ENCODE assay signal across 13 mouse cellular contexts in the genomic region with DNA sequence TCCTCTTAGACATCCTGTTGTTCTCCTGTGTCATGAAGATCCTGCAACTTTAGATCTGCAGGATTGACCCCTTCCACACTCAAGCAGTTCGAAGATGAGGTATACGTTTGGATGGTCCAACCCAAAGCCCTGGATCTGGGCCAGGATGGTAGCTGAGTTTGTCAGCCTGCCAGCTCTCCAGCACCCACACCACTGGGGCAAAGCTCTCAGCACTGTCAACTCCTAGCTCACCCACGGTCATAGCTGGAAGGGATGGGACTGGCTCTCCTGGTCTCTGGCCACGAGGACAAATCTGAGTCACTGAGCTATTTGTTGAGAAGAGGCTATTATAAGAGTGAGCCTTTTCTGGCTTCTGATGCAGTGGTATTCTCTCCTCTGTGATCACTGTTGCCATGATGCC.
DNase-seq lines count a peak whose midpoint lies in the region; ATAC-seq and TF ChIP-seq lines count a peak whose summit lies in the region.
"Had no signal": no experiment of that assay in that cellular context is flagged by ENCODE, and none has a peak within 500 bp of the region (broad histone marks: within the 10 kb centered on the region; RNA-seq: fewer than 3 reads in every experiment).

No protein-coding gene starts in this region.

- no peak overlapping the region for H3K27ac ChIP-seq in hindbrain, postnatal 0 days
- H3K27ac ChIP-seq in hindbrain, embryonic 16.5 days (ENCODE audit: low read depth, low read length): no peak overlapping the region
- no peak overlapping the region for H3K27ac ChIP-seq in midbrain, embryonic 14.5 days (replicated peaks; ENCODE audit: low read depth, low read length)
- H3K27ac ChIP-seq: hindbrain, embryonic 10.5 days; neural tube, embryonic 13.5 days had no signal

- no peak for ATAC-seq in cerebellum, adult (ENCODE audit: insufficient number of reproducible peaks, low FRiP score, low TSS enrichment)
- peak; percentile 31; the same call in 1 of the 2 replicates for ATAC-seq in hindbrain, postnatal 0 days
- no peak for ATAC-seq in hindbrain, embryonic 16.5 days
- no peak for ATAC-seq in midbrain, embryonic 14.5 days (ENCODE audit: low FRiP score, low TSS enrichment)

- H3K9ac ChIP-seq in hindbrain, postnatal 0 days (replicated peaks; ENCODE audit: low read length): no peak overlapping the region
- no peak overlapping the region for H3K9ac ChIP-seq in hindbrain, embryonic 16.5 days (ENCODE audit: low read depth, low read length)
- no peak overlapping the region for H3K9ac ChIP-seq in midbrain, embryonic 14.5 days (replicated peaks; ENCODE audit: low read length)
- H3K9ac ChIP-seq: neural tube, embryonic 13.5 days had no signal

- peak; percentile 9 to 16 for DNase-seq in cerebellum, adult 18-20 months
- DNase-seq in hindbrain, postnatal 0 days (ENCODE audit: low spot score): no peak
- DNase-seq in MN1 (ENCODE audit: low spot score): peak; percentile 59
- DNase-seq in cerebellum, postnatal 14 days: peak; percentile 20 to 42
- no peak for DNase-seq in spleen, postnatal 36 days (ENCODE audit: low spot score in 2 of 2)
- no peak for DNase-seq in midbrain, embryonic 14.5 days
- DNase-seq: B cell, adult 2 months; kidney, adult 2 months; thymus, adult 2 months had no signal

- H3K9me3 ChIP-seq in hindbrain, postnatal 0 days (ENCODE audit: low read length): no peaks in the 10 kb centered on the region
- H3K9me3 ChIP-seq in hindbrain, embryonic 16.5 days (ENCODE audit: control insufficient read depth, low read length): no peaks in the 10 kb centered on the region
- no peaks in the 10 kb centered on the region for H3K9me3 ChIP-seq in midbrain, embryonic 14.5 days (ENCODE audit: control insufficient read depth, low read length)
- H3K9me3 ChIP-seq: hindbrain, embryonic 10.5 days; neural tube, embryonic 13.5 days had no signal

- WGBS in hindbrain, postnatal 0 days: 46% methylated on average over 4 of the region's 4 CpGs
- WGBS in hindbrain, embryonic 16.5 days: 70% methylated on average over 4 of the region's 4 CpGs
- 82% methylated on average over 4 of the region's 4 CpGs for WGBS in midbrain, embryonic 14.5 days

- H3K27me3 ChIP-seq in hindbrain, postnatal 0 days (ENCODE audit: insufficient read depth, low read length): no peaks in the 10 kb centered on the region
- H3K27me3 ChIP-seq in hindbrain, embryonic 16.5 days (replicated peaks; ENCODE audit: control insufficient read depth, insufficient read depth, low read length): no peaks in the 10 kb centered on the region
- H3K27me3 ChIP-seq in midbrain, embryonic 14.5 days (ENCODE audit: control insufficient read depth, insufficient read depth, low read length): no peaks in the 10 kb centered on the region
- H3K27me3 ChIP-seq: neural tube, embryonic 13.5 days had no signal

- no peak overlapping the region for H3K4me2 ChIP-seq in hindbrain, postnatal 0 days (ENCODE audit: low read depth, low read length)
- H3K4me2 ChIP-seq in hindbrain, embryonic 16.5 days (ENCODE audit: low read length): no peak overlapping the region
- H3K4me2 ChIP-seq in midbrain, embryonic 14.5 days (ENCODE audit: low read length): no peak overlapping the region
- H3K4me2 ChIP-seq: neural tube, embryonic 13.5 days had no signal

- no peak overlapping the region for H3K4me3 ChIP-seq in hindbrain, postnatal 0 days (ENCODE audit: low read length)
- no peak overlapping the region for H3K4me3 ChIP-seq in hindbrain, embryonic 16.5 days (ENCODE audit: low read length)
- H3K4me3 ChIP-seq in midbrain, embryonic 14.5 days (replicated peaks; ENCODE audit: low read depth, low read length): no peak overlapping the region
- H3K4me3 ChIP-seq: hindbrain, embryonic 10.5 days; neural tube, embryonic 13.5 days had no signal

- H3K36me3 ChIP-seq in hindbrain, postnatal 0 days (ENCODE audit: insufficient read depth, low read length): no peaks in the 10 kb centered on the region
- no peaks in the 10 kb centered on the region for H3K36me3 ChIP-seq in hindbrain, embryonic 16.5 days (ENCODE audit: control insufficient read depth, insufficient read depth, low read length)
- H3K36me3 ChIP-seq in midbrain, embryonic 14.5 days (ENCODE audit: control insufficient read depth, insufficient read depth, low read length): no peaks in the 10 kb centered on the region
- H3K36me3 ChIP-seq: hindbrain, embryonic 10.5 days; neural tube, embryonic 13.5 days had no signal

- no peak for TF ChIP-seq CTCF in hindbrain, postnatal 0 days (IDR thresholded peaks at IDR 0.05; ENCODE audit: low read depth)

- H3K4me1 ChIP-seq in hindbrain, postnatal 0 days (ENCODE audit: insufficient read depth, low read length): peaks cover 5% of the 10 kb centered on the region
- H3K4me1 ChIP-seq in hindbrain, embryonic 16.5 days (ENCODE audit: control insufficient read depth, insufficient read depth, low read depth, low read length): peaks cover 4% of the 10 kb centered on the region
- no peaks in the 10 kb centered on the region for H3K4me1 ChIP-seq in midbrain, embryonic 14.5 days (ENCODE audit: control insufficient read depth, insufficient read depth, low read length)

Comparison
In these comparisons a context has a peak if more than half of its experiments do, and no peak if none do; other contexts are left out.
1. DNase-seq: peak in cerebellum, adult 18-20 months (2 of 2), MN1 (single experiment) and cerebellum, postnatal 14 days (2 of 2); none in hindbrain, postnatal 0 days (single experiment), spleen, postnatal 36 days (0 of 2) and midbrain, embryonic 14.5 days (single experiment).